Mouse (Mus musculus) E14TG2a.4 (cell line): ENCODE measurements around the gene Uqcc1.

Experiments
- CTCF ChIP-seq: conservative IDR thresholded peaks from 2 replicates; pipeline ENCODE4 v1.5.1; 2014; ENCODE audit warnings: low read length
- NANOG ChIP-seq: IDR thresholded peaks from 2 replicates; pipeline ENCODE4 v1.6.1; 2014; ENCODE audit warnings: borderline replicate concordance, low read length, mixed read lengths

DNA sequence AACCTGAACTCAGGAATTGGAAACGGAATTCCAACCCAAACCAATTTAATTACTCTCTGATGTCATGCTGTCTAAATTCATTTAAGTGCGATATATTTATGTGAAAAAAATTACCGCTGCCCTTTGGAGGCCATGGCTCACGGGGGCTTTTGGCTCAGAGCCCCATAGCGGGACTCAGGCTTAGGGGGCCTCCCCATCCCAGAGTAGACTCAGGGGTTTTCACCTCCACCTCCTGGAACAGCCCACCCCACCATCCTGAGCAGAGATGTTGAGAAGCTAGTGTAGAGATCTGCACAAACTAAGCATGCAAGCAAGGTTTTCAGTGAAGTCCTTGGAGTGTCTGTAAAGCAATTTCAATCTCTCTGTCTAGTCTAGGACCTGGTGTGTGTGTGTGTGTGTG is 15.5 kb upstream of the Uqcc1 start:
- no peak for TF ChIP-seq CTCF
- no peak for TF ChIP-seq NANOG
